Mouse (Mus musculus) NIH3T3 (cell line): Measurements from ENCODE around the gene Prdm1.

Source experiments
- DNase-seq: peaks from one replicate; pipeline ENCODE4 v3.0.0-alpha.2; 2012; ENCODE audit warnings: low read depth

Prdm1 gene

DNA sequence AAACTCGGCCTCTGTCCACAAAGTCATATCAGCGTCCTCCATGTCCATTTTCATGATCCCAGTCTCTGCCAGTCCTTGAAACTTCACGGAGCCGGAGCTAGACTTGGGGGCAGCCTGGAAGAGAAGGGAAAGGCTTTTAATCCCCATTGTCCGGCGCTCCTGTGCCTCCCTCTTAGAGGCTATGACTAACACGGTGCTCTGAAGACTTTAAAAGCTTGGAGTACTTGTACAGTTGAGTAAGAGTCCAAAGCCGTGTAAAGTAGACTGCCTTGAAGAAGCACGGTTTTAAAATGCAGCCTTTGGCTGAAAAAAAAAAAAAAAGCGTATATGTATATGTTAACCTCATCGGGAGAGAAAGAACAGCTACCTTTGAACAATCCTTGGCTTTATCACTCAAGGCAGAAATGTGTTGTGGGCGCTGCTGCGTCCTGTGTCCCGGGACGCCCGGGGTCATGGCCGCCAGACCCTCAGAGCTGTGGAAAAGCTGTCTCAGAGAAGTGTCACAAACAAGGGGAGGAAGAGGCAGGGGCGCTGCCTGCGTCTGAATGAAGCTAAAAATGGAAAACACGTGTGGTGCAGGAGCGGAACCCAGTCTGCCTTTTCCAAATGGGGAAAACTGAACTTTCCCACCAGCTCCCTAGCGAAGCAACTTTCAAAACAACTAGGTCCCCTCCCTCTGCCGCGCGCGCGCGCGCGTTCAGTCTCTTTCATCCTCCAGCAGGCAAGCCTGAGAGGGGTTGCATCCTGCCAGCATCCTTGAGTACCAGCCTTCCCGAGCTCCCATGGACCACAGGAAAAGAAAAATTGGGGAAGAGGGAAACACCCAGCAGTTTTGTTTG, 71.3 kb downstream of the Prdm1 start:
- peak; percentile 45 for DNase-seq

DNA sequence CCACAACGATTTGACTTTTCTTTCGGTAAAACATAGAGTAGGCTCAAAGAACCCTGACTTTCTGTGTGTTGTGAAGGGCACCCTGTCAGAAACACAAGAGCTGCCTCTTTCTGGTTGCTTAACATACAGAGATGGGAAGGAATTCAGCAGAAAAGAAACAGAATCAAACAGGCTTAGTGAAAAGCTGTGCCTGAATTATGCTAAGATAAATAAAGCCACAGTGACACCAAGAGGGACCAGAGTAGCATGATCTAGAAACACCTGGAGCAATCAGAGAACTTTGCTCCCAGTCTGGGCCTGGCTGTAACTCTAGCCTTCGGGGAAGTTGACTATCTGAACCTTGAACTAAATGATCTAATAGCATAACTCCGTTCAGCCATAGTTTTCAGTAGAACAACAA, 73.5 kb downstream of the Prdm1 start:
- DNase-seq = no peak

DNA sequence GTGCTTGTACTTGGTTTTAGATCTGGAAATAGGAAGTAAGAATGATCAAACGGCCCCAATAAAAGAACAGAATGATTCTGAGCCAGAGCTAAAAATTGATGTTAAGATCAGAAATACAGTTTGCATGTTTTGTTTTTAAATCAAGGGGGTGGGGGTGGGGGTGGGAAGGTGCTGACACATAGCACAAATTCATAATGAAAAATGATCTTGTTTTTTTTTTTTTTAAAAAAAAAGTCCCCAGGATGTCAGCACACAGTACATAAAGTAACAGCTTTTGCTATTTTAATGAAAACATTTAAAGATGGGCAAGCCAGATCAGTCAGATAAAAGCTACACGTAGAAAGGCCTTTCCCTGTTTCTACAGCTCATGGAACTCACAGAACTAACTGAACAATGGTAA, 74.2 kb downstream of the Prdm1 start:
- DNase-seq = no peak

DNA sequence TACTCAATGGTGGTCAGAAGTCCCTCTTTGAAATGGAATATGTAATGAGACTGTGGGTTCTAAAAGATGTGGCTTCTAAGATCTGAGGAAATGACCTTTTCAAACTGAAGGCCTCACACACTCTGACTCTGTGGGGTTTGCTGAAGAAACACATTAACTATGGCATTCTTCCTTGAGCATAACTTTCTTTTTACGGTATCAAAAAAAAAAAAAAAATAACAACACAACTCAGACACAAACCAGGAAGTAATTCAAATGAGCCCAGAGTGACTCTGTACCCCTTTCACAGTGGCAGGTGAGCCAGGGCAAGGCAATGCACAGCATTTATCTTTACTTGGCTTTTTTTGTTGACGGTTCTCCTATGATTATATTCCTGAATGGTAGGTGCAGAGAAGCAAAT, 77.5 kb downstream of the Prdm1 start:
- no peak for DNase-seq

DNA sequence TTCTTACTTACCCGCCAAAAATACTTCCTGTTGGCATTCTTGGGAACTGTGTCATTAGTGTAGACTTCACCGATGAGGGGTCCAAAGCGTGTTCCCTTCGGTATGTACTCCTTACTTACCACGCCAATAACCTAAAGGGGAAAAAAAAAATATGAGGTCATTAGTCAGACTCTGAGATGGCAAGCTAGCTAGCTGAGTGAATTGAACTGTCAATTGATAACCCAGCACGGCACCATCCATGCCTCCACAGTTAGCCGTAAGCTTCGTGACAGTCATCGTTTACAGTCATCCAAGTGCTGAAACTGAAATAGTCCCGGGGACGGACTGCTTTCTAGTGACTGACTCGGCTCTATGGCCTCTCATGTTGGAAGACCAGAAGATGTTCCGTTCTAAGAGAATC, 78.2 kb downstream of the Prdm1 start:
- no peak for DNase-seq

DNA sequence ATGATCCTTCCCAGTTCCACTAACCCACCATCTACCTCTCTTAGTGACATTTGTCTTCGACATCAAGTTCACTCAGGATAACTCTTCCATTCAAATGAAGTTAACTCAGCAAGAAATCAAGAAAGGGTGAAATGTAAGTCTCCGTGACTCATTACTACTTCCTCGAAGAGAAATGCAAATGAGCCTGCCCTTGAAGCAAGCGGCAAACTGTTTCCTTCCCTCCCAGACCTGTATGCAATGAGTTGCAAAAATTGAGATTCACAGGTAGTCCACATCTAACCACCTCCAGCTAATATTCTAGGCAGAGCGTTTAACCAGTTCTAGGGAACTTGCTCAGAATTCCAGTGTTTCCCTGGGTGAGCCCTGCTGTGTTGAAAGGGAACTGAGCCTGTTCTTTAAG, 78.6 kb downstream of the Prdm1 start:
- DNase-seq = no peak

DNA sequence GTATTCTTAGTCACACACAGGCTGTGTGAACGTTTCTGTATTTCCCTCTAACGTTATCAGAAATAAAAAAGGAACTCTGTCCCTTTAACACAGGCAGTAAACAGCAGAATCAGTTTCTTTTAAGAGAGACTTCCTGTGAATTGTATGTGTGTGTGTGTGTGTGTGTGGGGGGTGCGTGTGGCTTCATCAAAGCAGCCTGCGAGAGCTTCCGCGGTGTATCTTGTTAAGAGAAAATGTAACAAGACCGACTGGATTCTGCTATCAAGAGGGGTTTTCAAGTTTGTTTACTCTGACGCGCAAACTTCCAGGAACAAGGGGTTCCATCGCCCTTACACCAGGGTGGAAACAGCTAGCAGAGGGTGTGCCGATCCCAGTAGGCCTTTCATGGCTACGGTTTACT, 80.1 kb downstream of the Prdm1 start:
- DNase-seq = no peak

DNA sequence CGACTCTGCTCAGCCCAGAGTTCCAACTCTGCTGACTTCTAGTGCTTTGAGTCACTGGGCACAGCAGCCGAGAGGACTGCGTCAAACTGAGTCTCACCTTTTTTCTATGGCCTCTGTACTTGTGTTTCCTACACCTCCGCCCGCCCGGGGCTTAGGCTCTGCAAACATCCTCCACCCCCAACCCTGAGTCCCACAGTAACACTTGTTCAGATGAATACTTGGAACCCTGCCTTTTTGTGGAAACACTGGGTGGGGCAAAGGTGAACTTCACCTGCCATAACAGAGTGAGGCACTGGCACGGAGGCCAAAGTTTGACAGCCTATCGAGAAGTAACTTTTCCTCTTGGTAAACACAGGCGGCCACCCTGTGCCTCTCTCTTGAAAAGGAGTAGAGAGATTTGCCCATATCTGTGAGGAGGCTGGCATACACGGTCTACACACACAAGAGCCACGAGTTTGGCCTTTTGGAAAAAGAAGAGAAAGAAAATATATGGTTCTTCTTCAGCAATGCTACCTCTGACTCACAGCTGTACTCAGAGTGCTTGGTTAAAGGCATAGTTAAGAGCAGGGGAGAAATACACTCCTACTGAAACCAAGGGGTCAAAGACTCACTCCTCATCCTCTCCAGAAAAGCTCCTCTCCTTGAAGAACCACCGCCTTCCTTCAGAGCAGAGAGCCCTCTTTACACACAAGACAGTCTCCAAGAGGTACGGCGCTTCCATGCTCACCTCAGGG, 80.7 kb downstream of the Prdm1 start:
- no peak for DNase-seq

DNA sequence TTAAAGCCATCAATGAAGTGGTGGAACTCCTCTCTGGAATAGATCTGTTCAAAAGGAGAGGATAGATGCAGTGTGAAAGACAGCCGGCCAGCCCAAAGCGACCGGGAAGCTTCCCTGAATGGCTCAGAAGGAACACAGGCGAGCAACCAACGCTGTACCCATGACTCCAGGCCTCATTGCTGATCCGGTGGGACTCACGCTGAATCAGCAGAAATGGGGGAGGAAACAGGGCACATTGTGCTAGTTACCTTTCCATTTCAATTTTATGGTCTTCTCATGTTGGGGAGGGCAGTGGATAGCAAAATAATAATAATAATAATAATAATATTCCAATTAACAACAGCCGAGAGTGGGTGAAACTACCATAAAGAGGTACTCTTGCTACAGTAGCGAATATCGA, 81.3 kb downstream of the Prdm1 start:
- DNase-seq = no peak

DNA sequence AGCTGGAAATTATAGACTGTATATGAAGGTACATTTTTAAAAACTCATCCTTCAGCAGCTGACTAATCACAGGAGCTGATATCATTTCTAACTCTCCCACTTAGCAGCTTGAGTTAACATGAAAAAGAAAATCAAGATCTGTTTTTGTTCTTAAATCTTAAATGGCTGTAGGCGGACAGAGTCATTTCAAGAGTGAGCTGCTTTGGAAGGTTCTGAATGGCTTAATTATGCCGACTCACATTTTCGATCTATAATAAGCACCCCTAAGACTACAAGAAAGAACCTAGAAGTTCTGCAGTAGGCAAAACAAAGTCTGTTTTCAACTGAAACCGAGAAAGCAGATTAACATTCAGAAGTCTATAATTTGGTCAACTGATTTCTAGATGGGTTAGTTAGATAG, 83.9 kb downstream of the Prdm1 start:
- DNase-seq = no peak

DNA sequence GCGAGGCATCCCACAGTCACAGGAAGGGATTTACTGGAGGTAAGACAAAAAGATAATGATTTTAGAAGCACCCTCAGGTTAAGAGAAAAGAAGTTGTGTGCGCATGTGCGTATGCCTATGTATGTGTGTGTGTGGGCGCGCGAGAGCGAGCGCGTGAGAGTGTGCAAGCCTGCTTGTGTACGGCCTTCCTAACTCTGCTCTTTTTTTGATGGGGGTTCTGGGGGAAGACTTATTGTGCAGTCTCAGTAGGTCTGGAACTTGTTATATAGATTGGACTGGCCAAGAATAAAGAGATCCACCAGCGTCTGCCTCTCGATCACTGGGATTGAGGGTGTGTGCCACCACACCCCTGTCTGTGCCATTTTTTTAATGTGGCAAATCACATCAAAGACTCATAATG, 84.6 kb downstream of the Prdm1 start:
- DNase-seq = no peak

DNA sequence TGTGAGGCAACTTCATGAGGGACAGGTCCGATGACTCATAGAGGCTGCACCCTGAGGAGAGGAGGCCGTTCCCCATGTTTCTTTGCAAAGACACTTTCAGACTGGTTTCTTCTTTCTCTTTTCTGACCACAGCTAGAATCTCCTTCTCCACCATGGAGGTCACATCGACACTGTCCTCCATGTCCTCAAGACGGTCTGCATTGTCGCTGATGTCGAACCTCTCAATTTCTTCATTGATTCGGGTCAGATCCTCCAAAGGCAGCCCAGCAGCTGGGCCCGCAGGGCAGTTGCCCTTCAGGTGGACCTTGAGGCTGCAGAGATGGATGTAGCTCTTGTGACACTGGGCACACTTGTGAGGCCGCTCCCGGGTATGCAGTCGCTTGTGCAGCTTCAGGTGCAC, 88.6 kb downstream of the Prdm1 start:
- DNase-seq = no peak

DNA sequence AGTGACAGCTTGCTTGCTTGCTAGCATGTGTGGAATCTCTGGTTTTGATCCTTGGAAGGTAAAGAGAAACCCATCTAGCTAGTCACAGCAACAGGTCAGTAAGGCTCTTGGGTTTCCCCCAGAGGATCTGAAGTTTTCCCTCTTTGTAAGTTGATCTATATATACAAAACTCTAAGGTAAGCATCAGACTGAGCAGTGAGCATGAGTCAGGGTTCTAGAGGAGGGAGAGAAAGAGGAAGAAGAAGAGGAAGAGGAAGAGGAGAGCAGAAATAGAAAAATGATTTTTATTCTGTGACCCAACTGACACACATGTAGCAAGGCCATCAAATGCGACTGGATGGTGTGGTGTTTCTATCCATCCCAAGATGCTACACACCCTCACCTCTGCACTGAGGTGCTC, 90.7 kb downstream of the Prdm1 start:
- DNase-seq = no peak

DNA sequence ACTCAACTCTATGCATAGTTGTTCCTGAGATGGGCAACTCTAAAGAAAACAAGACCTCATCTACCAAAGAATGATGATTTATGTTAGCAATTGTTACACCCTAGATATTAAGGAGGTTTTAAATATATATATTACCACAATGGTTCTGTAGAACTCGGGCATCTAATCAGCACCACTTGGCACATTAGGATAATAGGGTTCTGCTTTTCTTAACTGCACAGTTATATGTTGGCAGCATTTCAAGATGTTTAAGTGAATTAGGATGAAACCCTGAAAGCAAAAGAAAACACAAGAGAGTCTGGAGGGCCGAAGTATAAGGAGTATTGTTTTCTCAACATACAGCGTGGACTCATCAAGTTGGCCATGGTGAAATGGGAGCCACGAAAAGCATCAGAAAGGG, 92.3 kb downstream of the Prdm1 start:
- DNase-seq = no peak

DNA sequence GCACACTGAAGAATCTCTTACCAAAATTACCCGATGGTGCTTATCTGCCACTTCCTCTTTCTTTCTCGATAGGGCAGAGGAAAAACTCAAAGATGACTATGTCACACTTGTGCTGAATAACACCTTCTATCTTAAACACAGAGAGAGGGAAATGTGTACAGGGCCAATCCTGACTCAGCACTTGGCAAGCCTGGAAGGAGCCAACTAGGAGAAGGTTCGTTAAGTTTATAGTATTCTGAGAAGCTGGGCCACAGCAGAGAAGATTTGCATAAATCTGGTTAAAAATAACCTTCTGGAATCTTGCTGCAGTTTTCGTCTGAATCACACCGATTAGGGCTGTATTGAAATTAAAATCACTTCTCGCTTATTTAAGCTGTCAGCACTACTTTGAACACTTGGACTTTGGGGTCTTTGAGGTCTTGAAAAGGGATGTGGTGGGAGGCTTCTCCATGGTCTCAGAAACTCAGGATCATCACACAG, 93.6 kb downstream of the Prdm1 start:
- peak; percentile 18 for DNase-seq

DNA sequence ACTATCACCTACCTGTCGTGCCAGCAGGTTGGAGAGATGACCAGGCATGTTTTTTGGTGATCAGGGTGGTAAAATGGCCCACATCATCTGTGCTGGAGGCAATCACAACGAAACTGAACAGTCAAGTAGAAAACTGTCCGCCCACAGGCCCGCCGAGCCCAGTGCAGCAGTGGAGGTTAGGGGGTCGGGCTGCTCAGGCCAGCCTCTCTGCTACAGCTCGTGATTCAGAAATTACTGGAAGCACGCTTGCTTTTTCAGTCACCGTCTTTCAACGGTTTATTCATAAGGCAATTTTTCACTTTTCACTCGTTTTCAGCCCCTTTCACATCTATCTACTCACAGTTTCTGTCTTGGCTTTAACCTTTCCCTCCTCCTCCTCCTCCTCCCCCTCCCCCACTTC, 96.1 kb downstream of the Prdm1 start:
- no peak for DNase-seq

DNA sequence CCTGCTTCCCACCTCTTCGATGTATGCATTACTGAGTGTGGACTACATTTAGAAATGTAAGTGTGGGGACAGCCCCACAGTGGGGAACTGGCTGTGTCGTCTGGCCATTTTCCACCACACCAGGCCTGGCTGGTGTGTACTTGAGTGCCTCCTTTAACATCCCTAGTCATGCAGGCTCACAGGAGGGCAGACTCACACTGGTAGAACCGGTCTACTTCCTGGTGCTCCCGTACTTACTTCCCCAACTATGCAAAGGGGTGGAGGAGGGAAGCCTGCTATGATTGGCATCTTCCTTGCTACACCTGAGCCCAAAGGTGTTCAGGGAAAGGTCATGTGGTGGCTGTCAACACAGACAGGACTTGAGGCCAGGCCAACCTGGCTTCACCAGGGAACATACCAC, 96.6 kb downstream of the Prdm1 start:
- no peak for DNase-seq

DNA sequence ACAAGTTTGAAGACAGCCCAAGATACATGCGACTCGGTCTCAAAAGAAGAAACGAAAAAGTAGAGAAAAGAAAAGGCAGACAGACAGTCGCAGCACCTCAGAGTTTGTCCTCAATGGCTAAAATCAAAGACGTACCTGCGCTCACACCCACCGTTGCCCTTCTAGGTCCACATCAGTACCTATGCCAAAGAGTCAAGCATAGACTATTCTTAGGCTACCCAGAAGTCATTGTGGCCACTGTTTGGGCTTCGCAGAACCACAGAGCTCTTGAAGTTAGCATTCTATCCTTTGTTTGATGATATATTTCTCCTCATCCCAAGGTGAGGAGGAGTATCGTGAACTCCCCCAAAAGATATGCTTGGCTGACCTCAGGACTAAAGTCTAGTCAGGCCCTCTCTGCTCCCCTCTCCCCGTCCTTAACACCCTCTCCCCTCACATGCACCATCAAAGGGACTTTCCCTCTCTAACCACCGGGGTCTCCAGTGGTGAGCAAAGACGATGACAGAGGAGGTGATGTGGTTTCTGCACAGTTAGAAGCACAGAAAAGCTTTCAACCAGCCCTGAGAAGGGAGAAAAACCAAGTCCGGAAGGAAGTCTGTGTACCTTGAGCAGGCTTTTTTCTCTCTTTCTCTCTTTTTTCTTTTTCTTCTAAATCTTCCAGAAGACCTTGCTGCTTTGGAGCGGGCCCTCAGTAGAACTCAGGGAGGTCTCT, 99.0 kb downstream of the Prdm1 start:
- no peak for DNase-seq

DNA sequence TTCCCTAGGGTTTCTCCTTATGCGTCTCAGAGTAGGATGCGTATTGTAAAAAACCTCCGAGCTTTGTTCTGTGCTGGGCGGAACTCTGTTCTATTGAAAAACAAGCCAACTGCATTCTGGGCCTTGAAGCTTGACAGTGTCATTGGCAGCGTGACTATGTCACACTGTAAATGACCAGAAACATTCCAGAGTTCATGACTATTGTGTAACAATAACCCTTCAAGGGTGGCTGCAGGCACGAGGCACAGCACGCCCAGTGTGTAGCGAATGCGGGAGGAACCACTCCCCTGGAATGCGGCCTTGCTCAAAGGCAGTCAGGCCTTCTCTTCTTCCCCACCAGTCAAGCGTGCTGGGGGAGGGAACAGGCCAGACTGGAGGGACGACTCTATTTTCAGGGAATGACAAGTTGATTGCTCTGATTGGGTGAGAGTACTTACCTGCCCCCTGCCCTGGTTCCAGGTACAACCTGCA, 100.4 kb downstream of the Prdm1 start:
- DNase-seq = no peak

DNA sequence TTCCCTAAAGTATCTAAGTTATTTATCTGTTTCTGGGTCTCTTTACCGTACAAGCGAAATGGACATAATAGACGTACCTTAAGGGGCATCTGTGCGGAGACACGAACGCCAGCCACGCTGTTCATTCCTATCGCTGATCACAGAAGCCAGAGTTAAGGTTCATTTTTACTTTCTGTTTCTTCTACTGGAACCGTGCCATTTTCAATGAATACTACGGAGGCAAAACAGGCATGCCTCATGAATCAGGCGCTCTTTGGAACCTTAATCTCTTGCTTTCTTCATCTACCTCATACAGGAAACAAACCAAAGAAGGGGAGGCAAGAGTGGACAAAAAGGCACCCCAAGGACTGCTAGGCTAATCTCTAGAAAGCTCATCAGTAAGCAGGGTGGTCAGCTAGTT, 100.9 kb downstream of the Prdm1 start:
- DNase-seq = no peak

DNA sequence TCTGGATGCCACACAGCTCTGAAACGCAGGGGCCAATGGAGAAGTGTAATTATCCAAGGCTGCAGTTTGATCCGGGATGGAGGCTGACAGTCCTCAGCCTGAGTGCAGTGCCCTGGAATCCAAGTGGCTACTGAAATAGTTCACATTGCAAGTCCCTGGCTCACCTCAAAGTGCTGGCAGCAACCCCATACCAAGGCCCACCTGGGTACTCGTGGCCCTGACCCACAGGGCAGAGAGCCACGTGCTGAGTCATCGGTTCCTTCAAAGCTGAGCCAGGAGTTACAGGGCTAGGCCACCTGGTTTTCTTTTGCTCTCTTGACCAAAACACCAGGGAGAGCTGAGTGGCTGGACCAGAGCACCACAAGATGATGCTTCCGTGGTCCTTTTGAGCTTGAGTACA, 103.3 kb downstream of the Prdm1 start:
- peak; percentile 44 for DNase-seq

DNA sequence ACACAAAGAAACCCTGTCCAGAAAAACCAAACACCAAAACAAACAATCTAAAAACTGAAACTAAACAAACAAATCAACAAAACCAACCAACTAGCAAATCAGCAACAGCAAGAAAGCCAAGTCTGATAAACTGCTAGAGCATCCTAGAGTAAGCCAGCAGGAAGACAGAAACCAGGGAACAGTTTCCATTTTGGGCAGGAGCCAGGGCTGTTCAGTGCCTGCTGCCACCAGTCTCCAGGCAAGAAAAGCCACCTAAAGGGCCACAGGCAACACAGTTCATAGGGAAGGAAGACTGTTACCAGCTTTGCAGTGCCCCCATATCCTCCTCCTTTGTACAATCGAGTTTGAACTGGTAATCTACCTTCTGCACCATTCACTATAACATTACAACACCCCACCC, 106.4 kb downstream of the Prdm1 start:
- DNase-seq = no peak

DNA sequence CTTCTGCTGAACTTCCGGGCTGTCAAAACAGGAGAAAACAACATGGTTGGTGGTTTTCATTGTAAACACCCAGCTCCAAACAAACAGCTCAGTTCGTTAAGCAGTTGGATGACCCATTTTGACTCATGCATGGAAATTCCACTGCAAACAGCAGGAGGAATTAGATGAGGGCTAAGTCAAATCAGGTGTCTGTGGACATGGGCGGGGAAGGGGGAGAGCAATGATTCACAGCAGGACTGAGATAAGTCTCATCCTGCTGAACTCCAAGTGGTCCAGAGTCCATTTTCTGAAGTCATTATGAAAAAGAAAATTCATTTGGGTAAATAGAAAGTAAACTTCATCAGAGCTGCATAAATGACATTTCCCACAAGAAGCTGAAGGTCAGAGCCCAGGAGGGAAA, 108.1 kb downstream of the Prdm1 start:
- DNase-seq = no peak
